Mouse (Mus musculus): ENCODE results near the gene Diras2. TPM values are rescaled to one million over a fixed set of nuclear protein-coding genes. Genes with fewer than 3 reads are reported as not detected.

The Diras2 gene
- polyA plus RNA-seq, 1 experiment from 2014 or later: 0.40 TPM

- Histone ChIP-seq H3K27me3 (no peaks in the 10 kb centered on the region), H3K9ac (no peak overlapping the region), H3K9me3 (replicated peaks) (no peaks in the 10 kb centered on the region), H3K4me3 (replicated peaks) (no peak overlapping the region), H3K36me3 (no peaks in the 10 kb centered on the region), H3K4me2 (no peak overlapping the region), H3K4me1 (no peaks in the 10 kb centered on the region), H3K27ac (no peak overlapping the region)
- 72% methylated on average over 6 of the region's 6 CpGs for WGBS
- no peak for ATAC-seq (replicated peaks; ENCODE audit: low FRiP score)
Observed at GRCm38 (mm10) chr13:52546288-52546687, 15.2 kb upstream of the Diras2 start.

- WGBS: 67% methylated on average over 4 of the region's 4 CpGs
- no peak for ATAC-seq (replicated peaks; ENCODE audit: low FRiP score)
Observed at GRCm38 (mm10) chr13:52542636-52543035, 11.6 kb upstream of the Diras2 start.

GRCm38 (mm10) chr13:52542036-52542526, 11.0 kb upstream of the Diras2 start:
- WGBS: 74% methylated on average over 8 of the region's 8 CpGs
- no peak overlapping the region for H3K4me3 ChIP-seq (replicated peaks)
- H3K27ac ChIP-seq: no peak overlapping the region
- no peaks in the 10 kb centered on the region for H3K36me3 ChIP-seq
- H3K27me3 ChIP-seq: no peaks in the 10 kb centered on the region
- no peak overlapping the region for H3K4me2 ChIP-seq
- H3K9ac ChIP-seq: no peak overlapping the region
- no peaks in the 10 kb centered on the region for H3K4me1 ChIP-seq
- H3K9me3 ChIP-seq (replicated peaks): no peaks in the 10 kb centered on the region
- no peak for ATAC-seq (replicated peaks; ENCODE audit: low FRiP score)

More at GRCm38 (mm10) chr13:52542636-52543035, 11.6 kb upstream of the Diras2 start:
- Histone ChIP-seq H3K27me3 (no peaks in the 10 kb centered on the region), H3K4me3 (replicated peaks) (no peak overlapping the region), H3K9me3 (replicated peaks) (no peaks in the 10 kb centered on the region), H3K36me3 (no peaks in the 10 kb centered on the region), H3K9ac (no peak overlapping the region), H3K4me1 (no peaks in the 10 kb centered on the region), H3K4me2 (no peak overlapping the region), H3K27ac (no peak overlapping the region)

GRCm38 (mm10) chr13:52541385-52542035, 10.4 kb upstream of the Diras2 start:
- Histone ChIP-seq H3K27me3 (no peaks in the 10 kb centered on the region), H3K9me3 (replicated peaks) (no peaks in the 10 kb centered on the region), H3K4me2 (no peak overlapping the region), H3K27ac (no peak overlapping the region), H3K4me3 (replicated peaks) (no peak overlapping the region), H3K4me1 (no peaks in the 10 kb centered on the region), H3K9ac (no peak overlapping the region), H3K36me3 (no peaks in the 10 kb centered on the region)
- WGBS: 73% methylated on average over 5 of the region's 5 CpGs
- no peak for ATAC-seq (replicated peaks; ENCODE audit: low FRiP score)

GRCm38 (mm10) chr13:52539461-52539860, 8.4 kb upstream of the Diras2 start:
- H3K4me3 ChIP-seq (replicated peaks): no peak overlapping the region
- H3K9ac ChIP-seq: no peak overlapping the region
- H3K27me3 ChIP-seq: peaks cover 2% of the 10 kb centered on the region; the same call in 1 of the 2 replicates
- no peaks in the 10 kb centered on the region for H3K9me3 ChIP-seq (replicated peaks)
- no peak overlapping the region for H3K27ac ChIP-seq
- no peaks in the 10 kb centered on the region for H3K4me1 ChIP-seq
- no peaks in the 10 kb centered on the region for H3K36me3 ChIP-seq
- no peak for ATAC-seq (replicated peaks; ENCODE audit: low FRiP score)
- WGBS: 79% methylated on average over 6 of the region's 6 CpGs
- H3K4me2 ChIP-seq: no peak overlapping the region

GRCm38 (mm10) chr13:52538588-52539116, 7.6 kb upstream of the Diras2 start:
- no peaks in the 10 kb centered on the region for H3K9me3 ChIP-seq (replicated peaks)
- no peaks in the 10 kb centered on the region for H3K36me3 ChIP-seq
- no peak overlapping the region for H3K27ac ChIP-seq
- no peak for ATAC-seq (replicated peaks; ENCODE audit: low FRiP score)
- H3K4me1 ChIP-seq: no peaks in the 10 kb centered on the region
- no peak overlapping the region for H3K4me2 ChIP-seq
- H3K27me3 ChIP-seq: peaks cover 10% of the 10 kb centered on the region; the same call in 1 of the 2 replicates
- H3K4me3 ChIP-seq (replicated peaks): no peak overlapping the region
- WGBS: 92% methylated on average over 9 of the region's 9 CpGs
- H3K9ac ChIP-seq: no peak overlapping the region

- Histone ChIP-seq H3K4me3 (replicated peaks) (no peak overlapping the region), H3K27me3 (peaks cover 10% of the 10 kb centered on the region; the same call in 1 of the 2 replicates), H3K4me2 (no peak overlapping the region), H3K27ac (no peak overlapping the region), H3K36me3 (no peaks in the 10 kb centered on the region), H3K9me3 (replicated peaks) (no peaks in the 10 kb centered on the region), H3K9ac (no peak overlapping the region), H3K4me1 (no peaks in the 10 kb centered on the region)
- ATAC-seq (replicated peaks; ENCODE audit: low FRiP score): no peak
- WGBS: 94% methylated on average over 26 of the region's 26 CpGs
Observed at GRCm38 (mm10) chr13:52537754-52538587, 6.9 kb upstream of the Diras2 start.

GRCm38 (mm10) chr13:52535542-52535941, 4.5 kb upstream of the Diras2 start:
- 7% methylated on average over 4 of the region's 4 CpGs for WGBS
- Histone ChIP-seq H3K4me3 (replicated peaks) (no peak overlapping the region), H3K27me3 (peaks cover 15% of the 10 kb centered on the region), H3K9me3 (replicated peaks) (no peaks in the 10 kb centered on the region), H3K4me1 (peaks cover under 1% of the 10 kb centered on the region), H3K4me2 (no peak overlapping the region), H3K27ac (no peak overlapping the region), H3K36me3 (no peaks in the 10 kb centered on the region), H3K9ac (no peak overlapping the region)
- no peak for ATAC-seq (replicated peaks; ENCODE audit: low FRiP score)

- ATAC-seq (replicated peaks; ENCODE audit: low FRiP score): no peak
- no peak overlapping the region for H3K9ac ChIP-seq
- H3K4me1 ChIP-seq: peaks cover 8% of the 10 kb centered on the region
- no peak overlapping the region for H3K27ac ChIP-seq
- peaks cover 34% of the 10 kb centered on the region for H3K27me3 ChIP-seq
- H3K36me3 ChIP-seq: no peaks in the 10 kb centered on the region
- 80% methylated on average over 5 of the region's 5 CpGs for WGBS
- H3K9me3 ChIP-seq (replicated peaks): no peaks in the 10 kb centered on the region
- no peak overlapping the region for H3K4me3 ChIP-seq (replicated peaks)
- no peak overlapping the region for H3K4me2 ChIP-seq
Observed at GRCm38 (mm10) chr13:52533644-52534043, 2.6 kb upstream of the Diras2 start.

- Histone ChIP-seq H3K27me3 (peaks cover 41% of the 10 kb centered on the region), H3K36me3 (no peaks in the 10 kb centered on the region), H3K4me3 (replicated peaks) (peak overlapping the region; percentile 50), H3K27ac (no peak overlapping the region), H3K4me2 (peak overlapping the region; percentile 98), H3K9ac (peak overlapping the region; percentile 44), H3K4me1 (peaks cover 8% of the 10 kb centered on the region), H3K9me3 (replicated peaks) (no peaks in the 10 kb centered on the region)
- WGBS: 2% methylated on average over 50 of the region's 50 CpGs
- ATAC-seq (replicated peaks; ENCODE audit: low FRiP score): peak; percentile 93
Observed at GRCm38 (mm10) chr13:52530008-52530945, 802 bp downstream of the Diras2 start.

- Histone ChIP-seq H3K4me1 (peaks cover 8% of the 10 kb centered on the region), H3K9me3 (replicated peaks) (no peaks in the 10 kb centered on the region), H3K4me2 (peak overlapping the region; percentile 98; the same call in 1 of the 2 replicates), H3K27ac (no peak overlapping the region), H3K27me3 (peaks cover 38% of the 10 kb centered on the region), H3K4me3 (replicated peaks) (peak overlapping the region; percentile 50; the same call in 1 of the 2 replicates), H3K36me3 (no peaks in the 10 kb centered on the region), H3K9ac (no peak overlapping the region)
- ATAC-seq (replicated peaks; ENCODE audit: low FRiP score): no peak
- 58% methylated on average over 13 of the region's 13 CpGs for WGBS
Observed at GRCm38 (mm10) chr13:52529188-52529972, 1.7 kb downstream of the Diras2 start.

All from kidney, embryonic 15.5 days (tissue).